Mouse (Mus musculus) midbrain, embryonic 16.5 days (tissue): ENCODE measurements around the gene Tbca. TPM values are rescaled to one million over a fixed set of nuclear protein-coding genes. Genes with fewer than 3 reads are reported as not detected.
A peak's percentile ranks its signal among the peaks of the same experiment; 100 is the strongest.

ENCODE experiments used
- ATAC-seq: fragments of 200-750 bp; cut with Nextera tagmentation; 2 replicates; pipeline ENCODE4 v1.8.0; 2017; ENCODE audit warnings: moderate TSS enrichment
- H3K27ac ChIP-seq: fragments of 300-500 bp; sonication (generic); 2 replicates; pipeline ENCODE4 v1.5.1; 2014; ENCODE audit warnings: mild to moderate bottlenecking, low read length, mixed read lengths
- H3K27me3 ChIP-seq: fragments of 300-500 bp; sonication (generic); 2 replicates; pipeline ENCODE4 v1.6.1; 2014; ENCODE audit warnings: low read depth, low read length, mixed read lengths; ENCODE audit not compliant: control insufficient read depth, insufficient read depth
- H3K36me3 ChIP-seq: fragments of 300-500 bp; sonication (generic); 2 replicates; pipeline ENCODE4 v1.6.1; 2014; ENCODE audit warnings: mild to moderate bottlenecking, low read length, moderate library complexity, mixed read lengths; ENCODE audit not compliant: control insufficient read depth, insufficient read depth
- H3K4me1 ChIP-seq: fragments of 300-500 bp; sonication (generic); 2 replicates; pipeline ENCODE4 v1.6.1; 2014; ENCODE audit warnings: mild to moderate bottlenecking, low read length, mixed read lengths; ENCODE audit not compliant: control insufficient read depth, insufficient read depth
- H3K4me2 ChIP-seq: fragments of 300-500 bp; sonication (generic); 2 replicates; pipeline ENCODE4 v1.6.1; 2014; ENCODE audit warnings: mild to moderate bottlenecking, low read length, mixed read lengths
- H3K4me3 ChIP-seq: fragments of 300-500 bp; sonication (generic); 2 replicates; pipeline ENCODE4 v1.5.1; 2014; ENCODE audit warnings: low read depth, mild to moderate bottlenecking, low read length, moderate library complexity, mixed read lengths
- H3K9ac ChIP-seq: fragments of 300-500 bp; sonication (generic); 2 replicates; pipeline ENCODE4 v1.6.1; 2014; ENCODE audit warnings: low read depth, low read length, mixed read lengths
- H3K9me3 ChIP-seq: fragments of 300-500 bp; sonication (generic); replicated peaks from 2 replicates; pipeline ENCODE4 v1.6.1; 2014; ENCODE audit warnings: mild to moderate bottlenecking, low read length, mixed read lengths; ENCODE audit not compliant: control insufficient read depth, poor library complexity, severe bottlenecking
- WGBS: fragments of 180-500 bp; shearing (Covaris S2); extraction: QIAGEN DNeasy Blood & Tissue Kit; methylation state at CpG from one replicate; pipeline ENCODE4 v1.1.7; 2014; 5-methylcytosine and 5-hydroxymethylcytosine counted together
- polyA plus RNA-seq: library from polyadenylated mRNA; unstranded; fragments of >200 nt; fragmentation: Nextera tagmentation; extraction: Ambion mirVana; gene quantifications from 2 replicates; pipeline ENCODE4 v1.2.1, GENCODE M21; 2015

Gene Tbca
- polyA plus RNA-seq, 1 experiment from 2014 or later, result 304 TPM

- Histone ChIP-seq H3K9me3 (no peaks in the 10 kb centered on the region), H3K27ac (no peak overlapping the region), H3K9ac (no peak overlapping the region), H3K4me2 (no peak overlapping the region), H3K4me3 (no peak overlapping the region), H3K36me3 (no peaks in the 10 kb centered on the region), H3K27me3 (peaks cover 72% of the 10 kb centered on the region), H3K4me1 (peaks cover 2% of the 10 kb centered on the region; the same call in 1 of the 2 replicates)
- WGBS, result 5% methylated on average over 2 of the region's 2 CpGs
- no peak for ATAC-seq
Observed at GRCm38 (mm10) chr13:94866906-94867305, 78.2 kb downstream of the Tbca start.

- 32% methylated on average over 4 of the region's 4 CpGs for WGBS
- Histone ChIP-seq H3K27ac (no peak overlapping the region), H3K27me3 (peaks cover 63% of the 10 kb centered on the region), H3K9ac (no peak overlapping the region), H3K4me1 (peaks cover 2% of the 10 kb centered on the region; the same call in 1 of the 2 replicates), H3K4me2 (no peak overlapping the region), H3K36me3 (no peaks in the 10 kb centered on the region), H3K4me3 (no peak overlapping the region), H3K9me3 (no peaks in the 10 kb centered on the region)
- no peak for ATAC-seq
Observed at GRCm38 (mm10) chr13:94867772-94868171, 79.1 kb downstream of the Tbca start.

- Histone ChIP-seq H3K4me3 (peak overlapping the region; percentile 15; the same call in 1 of the 2 replicates), H3K9ac (no peak overlapping the region), H3K36me3 (no peaks in the 10 kb centered on the region), H3K27me3 (peaks cover 61% of the 10 kb centered on the region), H3K27ac (no peak overlapping the region), H3K4me1 (peaks cover 2% of the 10 kb centered on the region; the same call in 1 of the 2 replicates), H3K4me2 (peak overlapping the region; percentile 36), H3K9me3 (no peaks in the 10 kb centered on the region)
- under 1% methylated on average over 27 of the region's 35 CpGs for WGBS
- peak; percentile 75 for ATAC-seq
Observed at GRCm38 (mm10) chr13:94868478-94868950, 79.8 kb downstream of the Tbca start.

- WGBS, result 3% methylated on average over 8 of the region's 8 CpGs
- H3K4me2 ChIP-seq, result no peak overlapping the region; the same call in 1 of the 2 replicates
Observed at GRCm38 (mm10) chr13:94869541-94869940, 80.8 kb downstream of the Tbca start.

GRCm38 (mm10) chr13:94870071-94870460 is 81.4 kb downstream of the Tbca start:
- H3K27me3 ChIP-seq, result peaks cover 52% of the 10 kb centered on the region
- WGBS, result 3% methylated on average over 9 of the region's 9 CpGs
- no peak overlapping the region for H3K9ac ChIP-seq
- no peak overlapping the region for H3K27ac ChIP-seq
- no peak overlapping the region for H3K4me3 ChIP-seq
- H3K36me3 ChIP-seq, result no peaks in the 10 kb centered on the region
- no peaks in the 10 kb centered on the region for H3K9me3 ChIP-seq
- H3K4me2 ChIP-seq, result no peak overlapping the region
- ATAC-seq, result no peak
- H3K4me1 ChIP-seq, result peaks cover 2% of the 10 kb centered on the region; the same call in 1 of the 2 replicates

More at GRCm38 (mm10) chr13:94869541-94869940, 80.8 kb downstream of the Tbca start:
- H3K9ac ChIP-seq, result no peak overlapping the region
- peaks cover 2% of the 10 kb centered on the region; the same call in 1 of the 2 replicates for H3K4me1 ChIP-seq
- H3K9me3 ChIP-seq, result no peaks in the 10 kb centered on the region
- H3K4me3 ChIP-seq, result no peak overlapping the region
- no peak for ATAC-seq
- no peak overlapping the region for H3K27ac ChIP-seq
- H3K27me3 ChIP-seq, result peaks cover 52% of the 10 kb centered on the region
- H3K36me3 ChIP-seq, result no peaks in the 10 kb centered on the region

- Histone ChIP-seq H3K4me2 (no peak overlapping the region), H3K36me3 (no peaks in the 10 kb centered on the region), H3K4me1 (peaks cover 2% of the 10 kb centered on the region; the same call in 1 of the 2 replicates), H3K27ac (no peak overlapping the region), H3K9me3 (no peaks in the 10 kb centered on the region), H3K4me3 (no peak overlapping the region), H3K27me3 (peaks cover 52% of the 10 kb centered on the region), H3K9ac (no peak overlapping the region)
- under 1% methylated on average over 21 of the region's 21 CpGs for WGBS
- no peak for ATAC-seq
Observed at GRCm38 (mm10) chr13:94870461-94871186, 81.9 kb downstream of the Tbca start.

GRCm38 (mm10) chr13:94871806-94872320 is 83.2 kb downstream of the Tbca start:
- no peaks in the 10 kb centered on the region for H3K9me3 ChIP-seq
- H3K27ac ChIP-seq, result no peak overlapping the region
- peaks cover 2% of the 10 kb centered on the region; the same call in 1 of the 2 replicates for H3K4me1 ChIP-seq
- no peak overlapping the region for H3K4me3 ChIP-seq
- WGBS, result 2% methylated on average over 7 of the region's 7 CpGs
- H3K27me3 ChIP-seq, result peaks cover 47% of the 10 kb centered on the region
- ATAC-seq, result no peak
- H3K36me3 ChIP-seq, result no peaks in the 10 kb centered on the region
- H3K9ac ChIP-seq, result no peak overlapping the region
- H3K4me2 ChIP-seq, result no peak overlapping the region

- Histone ChIP-seq H3K27ac (no peak overlapping the region), H3K36me3 (no peaks in the 10 kb centered on the region), H3K9ac (no peak overlapping the region), H3K4me1 (peaks cover 2% of the 10 kb centered on the region; the same call in 1 of the 2 replicates), H3K27me3 (peaks cover 47% of the 10 kb centered on the region), H3K4me3 (no peak overlapping the region), H3K4me2 (no peak overlapping the region), H3K9me3 (no peaks in the 10 kb centered on the region)
- no peak for ATAC-seq
- under 1% methylated on average over 19 of the region's 19 CpGs for WGBS
Observed at GRCm38 (mm10) chr13:94872439-94872838, 83.7 kb downstream of the Tbca start.
